Mouse (Mus musculus): ENCODE measurements at regions not wholly inside any gene's neighbourhood (a gene's known extent, or its start where the extent isn't known, plus 50 kb on each side); places are given as distances from the start of the nearest gene placed in this dataset.

- 70% methylated on average over 5 of the region's 5 CpGs for WGBS
These were observed 255.3 kb downstream of the Med13l start for GRCm38 (mm10) chr5:118815783-118816182.

GRCm38 (mm10) chr5:118818294-118818693 is 257.8 kb downstream of the Med13l start:
- no peak overlapping the region for H3K4me2 ChIP-seq (ENCODE audit: low read depth, low read length)
- ATAC-seq (no peak), DNase-seq (ENCODE audit: low spot score) (no peak)
- TF ChIP-seq CTCF (IDR thresholded peaks at IDR 0.05; ENCODE audit: low read depth) = no peak
- no peaks in the 10 kb centered on the region for H3K27me3 ChIP-seq (ENCODE audit: insufficient read depth, low read length)
- H3K27ac ChIP-seq = no peak overlapping the region
- H3K4me1 ChIP-seq (ENCODE audit: insufficient read depth, low read length) = no peaks in the 10 kb centered on the region
- WGBS = 73% methylated on average over 7 of the region's 7 CpGs
- no peaks in the 10 kb centered on the region for H3K36me3 ChIP-seq (ENCODE audit: insufficient read depth, low read length)
- H3K4me3 ChIP-seq (ENCODE audit: low read length) = no peak overlapping the region
- no peak overlapping the region for H3K9ac ChIP-seq (replicated peaks; ENCODE audit: low read length)
- no peaks in the 10 kb centered on the region for H3K9me3 ChIP-seq (ENCODE audit: low read length)

More at GRCm38 (mm10) chr5:118815783-118816182, 255.3 kb downstream of the Med13l start:
- no peak overlapping the region for H3K9ac ChIP-seq (replicated peaks; ENCODE audit: low read length)
- H3K36me3 ChIP-seq (ENCODE audit: insufficient read depth, low read length) = no peaks in the 10 kb centered on the region
- DNase-seq (ENCODE audit: low spot score) (no peak), ATAC-seq (no peak)
- H3K4me2 ChIP-seq (ENCODE audit: low read depth, low read length) = no peak overlapping the region
- H3K27me3 ChIP-seq (ENCODE audit: insufficient read depth, low read length) = no peaks in the 10 kb centered on the region
- no peak for TF ChIP-seq CTCF (IDR thresholded peaks at IDR 0.05; ENCODE audit: low read depth)
- H3K4me3 ChIP-seq (ENCODE audit: low read length) = no peak overlapping the region
- no peaks in the 10 kb centered on the region for H3K4me1 ChIP-seq (ENCODE audit: insufficient read depth, low read length)
- H3K27ac ChIP-seq = no peak overlapping the region
- H3K9me3 ChIP-seq (ENCODE audit: low read length) = no peaks in the 10 kb centered on the region

- H3K27ac ChIP-seq = no peak overlapping the region
- no peaks in the 10 kb centered on the region for H3K27me3 ChIP-seq (ENCODE audit: insufficient read depth, low read length)
- DNase-seq (ENCODE audit: low spot score) (no peak), ATAC-seq (no peak)
- no peaks in the 10 kb centered on the region for H3K4me1 ChIP-seq (ENCODE audit: insufficient read depth, low read length)
- no peak for TF ChIP-seq CTCF (IDR thresholded peaks at IDR 0.05; ENCODE audit: low read depth)
- no peak overlapping the region for H3K4me2 ChIP-seq (ENCODE audit: low read depth, low read length)
- no peaks in the 10 kb centered on the region for H3K36me3 ChIP-seq (ENCODE audit: insufficient read depth, low read length)
- no peak overlapping the region for H3K9ac ChIP-seq (replicated peaks; ENCODE audit: low read length)
- 73% methylated on average over 10 of the region's 10 CpGs for WGBS
- H3K4me3 ChIP-seq (ENCODE audit: low read length) = no peak overlapping the region
- H3K9me3 ChIP-seq (ENCODE audit: low read length) = no peaks in the 10 kb centered on the region
These were observed 264.3 kb downstream of the Med13l start for GRCm38 (mm10) chr5:118824791-118825190.

- 63% methylated on average over 14 of the region's 14 CpGs for WGBS
- H3K4me2 ChIP-seq (ENCODE audit: low read depth, low read length) = no peak overlapping the region
- DNase-seq (ENCODE audit: low spot score) = no peak
These were observed 268.7 kb downstream of the Med13l start for GRCm38 (mm10) chr5:118829031-118829698.

GRCm38 (mm10) chr5:118832701-118833100 is 272.2 kb downstream of the Med13l start:
- H3K4me3 ChIP-seq (ENCODE audit: low read length) = no peak overlapping the region
- H3K27me3 ChIP-seq (ENCODE audit: insufficient read depth, low read length) = no peaks in the 10 kb centered on the region
- no peak overlapping the region for H3K9ac ChIP-seq (replicated peaks; ENCODE audit: low read length)
- no peaks in the 10 kb centered on the region for H3K4me1 ChIP-seq (ENCODE audit: insufficient read depth, low read length)
- H3K9me3 ChIP-seq (ENCODE audit: low read length) = no peaks in the 10 kb centered on the region
- no peak overlapping the region for H3K4me2 ChIP-seq (ENCODE audit: low read depth, low read length)
- 40% methylated on average over 6 of the region's 6 CpGs for WGBS
- DNase-seq (ENCODE audit: low spot score) = peak; percentile 28
- no peak for ATAC-seq
- no peaks in the 10 kb centered on the region for H3K36me3 ChIP-seq (ENCODE audit: insufficient read depth, low read length)
- H3K27ac ChIP-seq = no peak overlapping the region
- no peak for TF ChIP-seq CTCF (IDR thresholded peaks at IDR 0.05; ENCODE audit: low read depth)

More at GRCm38 (mm10) chr5:118829031-118829698, 268.7 kb downstream of the Med13l start:
- Histone ChIP-seq H3K36me3 (ENCODE audit: insufficient read depth, low read length) (no peaks in the 10 kb centered on the region), H3K27ac (no peak overlapping the region), H3K9me3 (ENCODE audit: low read length) (no peaks in the 10 kb centered on the region), H3K4me3 (ENCODE audit: low read length) (no peak overlapping the region), H3K9ac (replicated peaks; ENCODE audit: low read length) (no peak overlapping the region), H3K4me1 (ENCODE audit: insufficient read depth, low read length) (no peaks in the 10 kb centered on the region), H3K27me3 (ENCODE audit: insufficient read depth, low read length) (no peaks in the 10 kb centered on the region)
- ATAC-seq = no peak
- TF ChIP-seq CTCF (IDR thresholded peaks at IDR 0.05; ENCODE audit: low read depth) = no peak

- ATAC-seq (no peak), DNase-seq (ENCODE audit: low spot score) (no peak)
- H3K9me3 ChIP-seq (ENCODE audit: low read length) = no peaks in the 10 kb centered on the region
- H3K4me3 ChIP-seq (ENCODE audit: low read length) = no peak overlapping the region
- no peak overlapping the region for H3K4me2 ChIP-seq (ENCODE audit: low read depth, low read length)
- H3K36me3 ChIP-seq (ENCODE audit: insufficient read depth, low read length) = no peaks in the 10 kb centered on the region
- no peak overlapping the region for H3K27ac ChIP-seq
- TF ChIP-seq CTCF (IDR thresholded peaks at IDR 0.05; ENCODE audit: low read depth) = no peak
- no peaks in the 10 kb centered on the region for H3K27me3 ChIP-seq (ENCODE audit: insufficient read depth, low read length)
- WGBS = 93% methylated on average over 5 of the region's 5 CpGs
- no peaks in the 10 kb centered on the region for H3K4me1 ChIP-seq (ENCODE audit: insufficient read depth, low read length)
- no peak overlapping the region for H3K9ac ChIP-seq (replicated peaks; ENCODE audit: low read length)
These were observed 273.6 kb downstream of the Med13l start for GRCm38 (mm10) chr5:118834129-118834528.

- no peak for DNase-seq (ENCODE audit: low spot score)
- Histone ChIP-seq H3K9me3 (ENCODE audit: low read length) (no peaks in the 10 kb centered on the region), H3K9ac (replicated peaks; ENCODE audit: low read length) (no peak overlapping the region), H3K27me3 (ENCODE audit: insufficient read depth, low read length) (no peaks in the 10 kb centered on the region), H3K4me1 (ENCODE audit: insufficient read depth, low read length) (no peaks in the 10 kb centered on the region), H3K27ac (no peak overlapping the region), H3K4me2 (ENCODE audit: low read depth, low read length) (no peak overlapping the region), H3K36me3 (ENCODE audit: insufficient read depth, low read length) (no peaks in the 10 kb centered on the region), H3K4me3 (ENCODE audit: low read length) (no peak overlapping the region)
- ATAC-seq = no peak
- TF ChIP-seq CTCF (IDR thresholded peaks at IDR 0.05; ENCODE audit: low read depth) = no peak
- WGBS = 26% methylated on average over 1 of the region's 1 CpGs
These were observed 276.5 kb downstream of the Med13l start for GRCm38 (mm10) chr5:118837001-118837400.
